Mouse (Mus musculus): ENCODE results near the gene Fads1.

Fads1 gene

DNA sequence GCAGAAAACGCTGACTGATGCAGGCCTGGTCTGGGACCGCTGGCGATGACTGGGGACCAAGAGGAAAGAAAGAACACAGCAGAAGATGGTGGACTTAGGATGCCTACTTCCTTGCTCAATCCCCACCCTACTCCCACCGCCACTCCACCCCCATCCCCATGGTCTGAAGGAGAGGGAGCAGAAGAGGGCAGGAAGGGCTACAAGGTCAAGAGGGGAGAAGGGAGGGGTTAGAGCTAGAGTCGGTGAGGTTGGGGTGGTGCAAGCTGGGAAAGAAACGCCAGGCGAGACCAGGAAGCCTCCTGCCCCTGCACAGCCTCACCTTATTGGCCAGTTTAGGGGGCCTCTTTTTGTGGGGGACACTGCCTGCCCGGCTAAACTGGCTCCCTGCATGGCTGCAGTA is 33.4 kb downstream of the Fads1 start:
- no peak for DNase-seq

DNA sequence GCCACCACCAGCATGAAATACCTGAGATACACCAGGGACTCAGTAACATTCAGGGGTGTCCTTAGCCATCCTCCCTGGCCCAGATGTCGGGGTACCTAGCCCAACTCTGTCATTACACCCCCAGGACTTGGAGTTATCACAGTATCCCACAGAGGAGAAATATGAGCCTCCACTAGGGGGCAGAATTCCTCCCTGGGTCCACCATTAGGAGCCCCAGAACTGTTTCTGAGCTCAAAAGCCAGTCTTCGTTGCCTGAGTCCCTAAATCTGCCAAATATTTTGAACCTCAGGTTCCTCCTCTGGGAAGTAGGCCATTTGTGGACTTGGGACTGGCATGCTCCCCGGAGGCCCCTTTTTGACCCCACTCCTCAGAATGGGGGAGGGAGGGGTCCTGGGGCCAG is 36.4 kb downstream of the Fads1 start:
- peak; percentile 21 to 58 for DNase-seq

DNA sequence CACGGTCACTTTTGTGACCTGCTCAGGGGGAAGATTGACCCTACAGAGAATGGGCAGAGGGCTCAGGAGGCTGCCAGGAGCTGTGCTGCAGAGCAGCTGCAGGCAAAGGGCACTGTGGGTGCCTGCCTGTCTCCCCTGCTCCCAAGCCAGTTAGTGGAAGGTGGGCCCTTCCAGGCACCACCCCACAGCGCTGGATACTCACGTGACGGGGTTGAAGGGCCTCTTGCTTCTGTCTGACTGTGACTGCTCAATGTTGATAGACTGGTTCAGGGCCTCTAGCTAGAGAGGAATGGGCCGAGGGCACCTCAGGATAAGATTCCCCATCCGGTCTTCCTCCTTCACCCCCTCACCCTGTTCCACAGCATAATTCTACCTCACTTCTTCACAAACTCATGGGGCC is 36.9 kb downstream of the Fads1 start:
- no peak for DNase-seq

DNA sequence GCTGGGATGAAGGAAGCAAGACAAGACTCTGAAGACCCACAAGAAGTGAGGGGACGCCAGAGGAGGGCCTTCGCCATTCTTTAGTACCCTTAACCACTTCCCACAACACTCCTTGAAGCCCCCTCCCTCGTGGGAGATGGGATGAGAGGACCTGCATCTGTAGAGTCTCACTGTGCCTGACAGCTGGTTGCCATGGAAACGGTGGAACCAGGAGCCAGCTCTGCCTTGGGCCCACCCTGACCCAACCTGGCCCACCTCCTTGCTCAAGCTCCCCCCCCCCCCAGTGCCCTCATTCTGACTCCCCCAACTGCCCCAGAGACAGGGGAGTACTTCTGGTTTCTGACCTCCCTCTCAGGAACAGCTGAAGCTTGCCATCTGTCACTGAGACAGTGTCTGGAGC is 38.9 kb downstream of the Fads1 start:
- DNase-seq: no peak

DNA sequence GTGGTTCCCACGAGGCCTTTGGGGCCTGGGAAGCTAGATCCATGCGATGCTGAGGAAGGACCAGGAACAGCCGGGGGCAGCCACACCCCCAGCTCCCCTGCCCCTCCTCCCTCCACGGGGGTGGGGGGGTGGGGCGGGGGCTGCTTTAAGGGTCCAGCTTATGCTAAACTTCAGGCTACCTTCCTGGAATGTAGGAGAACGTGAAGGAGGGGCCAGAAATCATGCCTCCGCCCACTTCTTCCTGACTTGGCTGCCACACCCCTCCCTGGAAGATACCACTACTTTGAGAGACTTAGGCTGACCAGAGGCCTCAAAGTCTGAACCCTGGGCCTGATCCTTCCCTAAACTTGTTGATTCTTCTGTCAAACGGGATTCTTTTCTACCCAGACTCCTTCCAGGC is 40.0 kb downstream of the Fads1 start:
- DNase-seq: no peak

DNA sequence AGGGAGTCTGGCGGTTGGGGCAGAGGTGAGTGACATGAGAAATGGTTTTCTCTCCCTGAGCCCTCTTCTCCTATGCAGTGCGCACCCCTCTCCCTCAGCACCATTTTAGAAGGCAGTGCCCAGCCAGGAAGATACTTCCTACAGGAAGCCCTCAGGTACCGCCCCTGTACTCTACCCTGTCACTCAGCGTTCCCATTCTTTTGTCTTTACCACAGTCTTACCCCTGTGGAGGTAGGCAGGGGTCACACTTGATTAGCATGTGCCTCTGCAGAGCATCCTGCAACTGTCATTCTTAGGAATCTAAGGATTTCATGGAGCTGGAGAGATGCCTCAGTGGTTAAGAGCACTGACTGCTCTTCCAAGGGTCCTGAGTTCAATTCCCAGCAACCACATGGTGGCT is 40.9 kb downstream of the Fads1 start:
- DNase-seq: no peak

DNA sequence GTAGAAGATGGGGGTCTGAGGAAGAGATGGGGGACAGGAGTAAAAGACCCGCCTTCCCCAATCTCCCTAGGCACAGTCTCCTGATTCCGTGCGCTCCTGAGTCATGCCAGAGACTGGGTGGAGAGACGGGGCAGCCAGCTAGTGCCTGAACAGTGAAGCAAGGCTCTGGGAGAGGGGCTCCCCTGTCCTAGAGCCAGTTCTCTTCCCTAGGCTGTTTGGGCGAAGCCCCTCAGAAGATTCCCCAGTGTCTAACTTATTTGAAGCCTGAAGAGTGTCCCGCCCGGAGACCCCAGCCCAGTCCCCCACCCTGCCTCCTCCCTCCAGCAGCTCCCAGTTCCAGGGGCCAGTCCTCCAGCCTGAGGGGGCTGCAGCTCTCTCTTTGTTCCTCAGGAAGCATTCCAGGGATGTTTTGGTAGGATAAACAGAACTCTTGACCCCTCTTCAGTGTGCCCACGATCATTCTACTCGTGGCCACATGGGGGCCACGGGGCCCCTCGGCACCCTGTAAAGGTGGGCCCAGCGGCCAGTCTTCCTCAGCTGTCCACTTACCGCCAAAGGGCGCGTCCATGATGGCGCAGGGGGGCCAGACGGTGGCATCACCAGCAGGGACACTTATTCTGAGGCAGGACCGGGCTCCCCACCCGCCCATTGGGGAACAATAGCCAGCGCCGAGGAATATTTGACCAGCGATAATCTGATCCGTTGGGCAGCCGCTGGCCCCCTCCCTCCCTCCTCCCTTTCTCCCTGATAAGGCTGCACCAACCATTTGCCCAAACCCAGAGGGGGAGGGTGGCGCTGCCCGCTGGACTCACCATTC is 42.2 kb downstream of the Fads1 start:
- DNase-seq: no peak

DNA sequence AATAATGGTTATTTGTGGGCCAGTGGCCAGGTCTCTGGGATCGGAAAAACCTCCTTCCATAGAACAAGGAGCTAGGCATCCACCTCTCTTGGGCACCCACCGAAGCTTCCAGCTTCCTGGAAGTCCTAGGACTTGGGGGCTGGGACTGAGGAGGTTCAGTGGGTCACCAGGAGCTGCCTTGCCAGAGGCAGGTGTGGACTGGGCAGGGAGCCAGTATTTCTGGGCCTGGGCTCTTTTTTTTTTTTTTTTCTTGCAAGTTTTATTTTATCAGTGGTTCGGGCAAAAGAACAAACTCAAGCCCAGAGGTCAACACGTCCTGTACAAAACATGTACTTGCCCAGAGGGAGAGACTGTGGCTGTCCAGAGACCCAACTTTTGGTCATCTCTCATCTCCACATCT is 43.1 kb downstream of the Fads1 start:
- no peak for DNase-seq

DNA sequence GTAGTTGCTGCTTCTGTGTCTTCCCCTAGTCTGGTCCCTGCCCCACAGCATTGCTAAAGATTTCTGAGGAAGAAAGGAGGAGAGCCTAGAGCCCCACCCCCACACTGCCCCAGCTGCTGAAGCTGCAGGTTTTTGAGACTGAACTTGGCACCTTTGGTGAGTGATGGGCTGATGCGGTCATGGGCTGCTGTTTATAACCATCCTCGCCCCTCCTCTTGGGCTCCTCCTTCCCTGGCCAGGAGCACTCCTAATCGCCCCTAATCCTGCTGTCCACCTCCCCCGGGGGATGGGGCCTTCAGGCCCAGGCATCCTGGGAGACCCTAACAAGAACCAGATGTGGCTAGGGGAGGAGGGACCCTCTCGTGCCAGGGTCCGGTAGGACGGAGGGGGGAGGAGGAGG is 48.3 kb downstream of the Fads1 start:
- no peak for DNase-seq

DNA sequence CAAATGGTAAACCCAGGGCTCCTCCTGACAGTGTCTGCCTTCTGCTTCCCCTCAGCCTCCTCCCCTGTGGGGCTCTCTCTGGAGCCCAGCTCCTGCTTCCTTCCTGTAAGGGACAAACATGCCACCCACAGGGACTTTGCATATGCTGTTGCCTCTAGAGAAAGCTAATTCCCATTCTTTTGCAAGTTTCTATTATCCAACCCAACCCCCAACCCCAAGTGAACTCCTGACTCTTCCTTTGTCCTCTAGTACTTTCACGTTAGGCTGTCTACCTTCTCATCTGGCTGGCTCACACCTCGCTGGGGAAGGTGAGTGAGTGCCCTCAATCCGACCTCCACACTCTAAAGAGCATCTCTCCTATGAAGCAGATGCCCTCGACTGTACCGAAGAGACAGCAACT is 49.2 kb downstream of the Fads1 start:
- no peak for DNase-seq

DNA sequence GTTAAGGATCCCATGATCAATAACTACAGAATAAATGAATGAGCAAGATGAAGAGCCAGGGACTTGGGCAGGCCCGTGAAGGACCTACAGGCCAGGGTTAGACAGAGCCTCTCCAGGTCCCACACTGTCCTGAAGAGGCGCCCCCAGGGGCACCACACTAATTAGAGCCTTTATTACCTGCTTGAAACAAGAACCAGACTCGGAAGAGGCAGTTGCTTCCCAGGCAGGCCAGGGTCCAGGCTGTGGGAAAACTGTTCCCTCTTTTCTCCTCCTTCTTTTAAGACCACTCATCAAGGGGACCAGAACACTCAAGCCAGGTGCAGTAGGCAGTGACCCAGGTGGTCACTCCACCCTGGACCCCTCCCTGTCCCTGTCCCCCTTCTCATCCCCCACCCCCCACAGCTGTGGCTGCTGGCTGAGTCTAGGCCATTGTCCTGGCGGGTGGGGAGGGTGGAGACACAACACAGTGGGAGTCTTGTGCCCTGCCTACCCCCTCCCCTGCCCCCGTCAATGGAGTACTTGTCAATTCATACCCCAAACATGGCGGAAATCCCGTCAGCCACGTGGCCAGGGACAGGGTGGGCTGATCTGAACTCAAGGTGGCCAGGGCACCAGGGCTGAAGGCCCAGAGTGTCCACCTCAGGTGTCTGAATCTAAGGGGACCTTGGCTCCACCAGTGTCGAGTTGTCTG is 49.8 kb downstream of the Fads1 start:
- DNase-seq: peak in 1 of 2 experiments; percentile 23

DNA sequence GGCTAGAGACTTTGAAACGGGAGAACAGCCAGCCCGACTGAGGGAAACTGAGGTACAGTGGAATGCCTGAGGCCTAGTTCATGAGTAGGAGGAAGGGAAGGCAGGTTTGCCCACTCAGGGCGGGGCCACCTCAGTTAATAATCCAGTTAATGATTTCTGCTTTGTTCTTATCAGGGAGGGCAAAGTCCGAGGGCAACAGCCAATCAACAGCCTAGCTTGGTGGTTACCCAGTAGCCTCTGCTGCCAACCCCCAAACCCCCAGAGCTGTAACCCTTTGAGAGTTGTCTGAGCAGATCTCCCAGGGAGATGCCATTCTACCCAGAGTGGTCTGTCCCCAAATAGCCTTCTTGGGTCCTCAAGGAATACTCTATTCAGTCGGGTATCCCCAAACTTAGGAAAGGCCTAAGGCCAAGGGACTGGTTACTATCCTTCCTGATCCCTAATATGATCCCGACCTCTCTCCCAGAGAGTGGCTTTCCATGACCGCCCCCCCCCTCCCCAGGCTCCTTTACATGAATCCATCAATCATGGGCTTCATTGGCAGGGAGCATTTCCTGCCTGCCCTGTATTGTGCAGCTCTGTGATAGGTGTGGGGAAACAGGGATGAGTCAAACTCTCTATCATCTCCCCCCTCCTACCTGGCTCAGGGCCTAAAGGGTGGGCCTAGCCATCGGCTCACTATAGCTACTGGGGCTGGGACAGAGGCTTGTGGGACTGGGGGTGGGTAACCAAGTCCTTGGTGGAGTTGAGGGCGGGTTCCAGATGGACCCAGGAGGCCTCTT is 53.3 kb downstream of the Fads1 start:
- DNase-seq: no peak

DNA sequence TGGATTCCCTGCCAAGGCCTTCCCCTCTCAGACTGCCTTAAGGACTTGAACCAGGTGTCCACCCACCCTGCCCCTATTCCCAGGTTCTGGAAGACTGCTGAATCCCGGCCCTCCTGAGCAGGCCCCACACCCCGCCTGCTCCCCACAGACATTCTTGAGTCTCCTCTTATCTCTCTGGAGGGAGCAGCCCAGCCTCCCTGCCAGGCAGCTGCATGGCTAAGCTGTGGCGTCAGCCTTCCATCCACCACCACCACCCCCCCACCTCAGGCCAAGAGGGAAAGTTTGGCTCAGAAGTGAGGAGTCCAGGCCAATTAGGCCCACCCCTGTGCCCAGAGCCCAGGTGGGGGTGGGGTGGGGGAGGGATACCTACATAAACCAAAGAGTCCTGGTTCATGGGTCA is 55.8 kb downstream of the Fads1 start:
- no peak for DNase-seq

DNA sequence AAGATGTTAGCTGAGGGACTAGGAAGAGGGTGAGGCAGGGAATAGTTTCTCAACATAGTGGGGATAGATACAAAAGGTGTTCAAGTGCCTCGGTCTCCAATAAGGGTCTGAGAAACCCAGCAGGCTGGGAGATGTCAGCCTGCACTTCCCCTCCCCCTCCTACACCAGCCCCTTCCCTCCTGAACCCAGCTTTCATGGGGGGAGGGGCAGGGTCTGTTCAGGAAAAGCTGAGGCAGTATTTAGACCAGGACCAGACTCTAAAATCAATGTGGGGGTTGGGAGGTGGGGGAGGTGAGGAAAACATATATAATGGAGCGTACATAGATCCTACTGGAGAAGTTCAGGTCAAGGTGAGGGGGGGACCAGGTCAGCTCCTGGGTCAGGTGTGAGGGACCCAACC is 56.7 kb downstream of the Fads1 start:
- DNase-seq: no peak

DNA sequence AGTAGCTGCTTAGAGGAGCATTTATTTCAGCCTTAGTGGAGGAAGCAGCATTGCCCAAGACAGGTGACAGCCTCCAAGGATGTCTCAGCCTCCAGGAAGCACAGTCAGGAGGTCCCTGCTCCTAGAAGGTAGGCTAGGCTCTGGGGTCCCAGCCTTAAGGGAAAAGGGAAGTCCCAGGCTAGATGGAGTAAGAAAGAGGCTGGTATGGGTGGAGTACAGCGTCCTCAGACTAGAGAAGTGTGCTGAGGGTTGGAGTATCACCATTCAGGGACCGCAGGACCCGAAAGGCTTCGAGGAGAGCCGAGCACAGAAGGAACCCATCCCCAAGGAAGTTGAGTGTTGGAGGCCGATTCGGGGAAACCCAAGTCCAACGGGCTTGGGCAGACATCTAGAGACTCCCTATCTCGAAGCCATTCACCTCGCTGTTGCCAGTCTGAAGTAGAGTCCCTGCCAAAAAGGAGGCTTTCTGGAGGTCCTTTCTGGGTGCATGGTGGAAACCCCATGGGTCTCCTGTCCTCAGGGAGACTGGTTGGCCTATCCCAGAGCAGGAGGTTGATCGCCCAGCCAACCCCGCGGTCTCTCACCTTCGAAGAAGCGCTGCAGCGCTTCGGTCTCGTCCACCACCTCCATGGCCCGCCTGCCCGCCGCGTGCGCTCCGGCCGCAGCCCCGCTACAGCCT is 57.4 kb downstream of the Fads1 start:
- no peak for DNase-seq

DNA sequence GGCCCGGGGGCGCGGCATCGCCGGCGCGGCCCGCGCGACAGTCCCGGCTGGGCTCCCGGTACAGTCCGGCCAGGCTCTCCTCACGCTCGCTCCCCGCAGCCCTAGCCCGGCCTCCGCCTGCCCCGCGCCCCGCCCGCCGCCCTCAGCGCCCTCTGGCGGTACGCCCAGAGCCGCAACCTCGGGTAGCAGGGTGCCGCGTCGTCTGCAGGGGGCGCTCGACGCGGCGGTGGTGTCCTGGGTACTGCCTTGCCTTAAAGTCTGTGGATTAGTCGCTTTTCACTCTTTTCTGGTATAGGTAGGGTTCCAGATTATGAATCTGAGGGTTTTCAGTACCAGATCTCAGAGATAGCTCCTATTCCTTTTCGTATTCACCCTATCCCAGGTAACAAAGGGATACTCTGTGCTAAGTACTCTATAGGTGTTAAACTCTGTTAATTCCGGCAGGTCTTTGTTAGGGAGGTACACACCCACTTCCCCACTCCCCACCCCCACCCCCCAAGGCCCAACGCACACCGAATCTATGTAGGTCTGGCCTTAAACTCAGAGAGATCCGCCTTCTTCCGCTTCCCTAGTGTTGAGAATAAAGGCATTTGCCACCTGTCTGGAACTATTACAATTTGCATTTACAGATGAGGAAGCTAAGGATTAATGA is 58.1 kb downstream of the Fads1 start, which contains the start of gene Myrf:
Myrf (minus strand) TSS at position 95 of the 652 bp plus-strand sequence.
- peak; percentile 72 to 85 for DNase-seq

DNA sequence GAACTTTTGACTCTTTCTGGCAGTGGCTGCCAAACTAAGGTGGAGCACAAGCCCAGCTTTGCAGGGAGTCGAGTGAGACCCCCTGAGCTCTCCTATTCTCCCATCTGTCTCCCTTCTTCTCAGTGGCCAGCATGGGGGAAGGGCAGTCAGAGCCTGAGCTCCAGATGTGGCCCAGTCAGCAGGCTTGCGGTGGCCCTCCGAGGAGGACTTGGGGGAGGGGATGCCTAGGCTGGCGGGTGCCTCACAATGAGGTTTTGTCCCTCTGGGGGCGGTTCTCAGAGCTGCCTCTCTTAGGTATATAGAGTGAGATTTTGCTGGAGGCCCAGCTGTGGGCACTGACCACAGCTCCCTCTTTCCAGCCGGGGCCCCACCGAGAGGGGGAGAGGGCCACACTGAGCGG is 60.2 kb downstream of the Fads1 start:
- DNase-seq: peak in 1 of 2 experiments; percentile 14

DNA sequence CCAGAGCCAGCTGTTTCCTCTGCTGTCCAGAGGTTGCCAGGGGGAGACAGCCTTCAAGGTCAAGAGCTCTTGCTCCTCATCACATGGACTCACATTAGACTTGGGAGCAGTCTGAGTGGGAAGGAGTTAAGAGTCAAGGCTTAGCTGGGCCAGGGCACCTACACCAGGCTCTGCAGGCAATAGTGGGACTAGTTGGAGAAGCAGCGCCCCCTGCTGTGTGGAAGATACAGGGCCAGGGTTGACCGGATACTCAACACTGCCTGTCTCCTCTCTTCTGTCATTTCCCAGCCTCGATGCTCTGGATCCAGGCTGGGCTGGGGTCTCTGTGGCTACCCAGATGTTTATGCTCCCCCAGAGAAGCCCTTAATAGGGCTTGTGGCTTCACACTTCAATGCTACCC is 61.5 kb downstream of the Fads1 start:
- peak in 1 of 2 experiments; percentile 58 for DNase-seq
